Mouse (Mus musculus) forebrain, embryonic 11.5 days (tissue): ENCODE data around the gene Cmtr2. TPM values are rescaled to one million over a fixed set of nuclear protein-coding genes. Genes with fewer than 3 reads are reported as not detected.

ENCODE experiments used
- ATAC-seq: fragments of 200-750 bp; cut with Nextera tagmentation; replicated peaks from 2 replicates; pipeline ENCODE4 v1.8.0; 2017; ENCODE audit warnings: moderate TSS enrichment; ENCODE audit not compliant: low FRiP score
- DNase-seq: peaks from one replicate; pipeline ENCODE4 v3.0.0-alpha.2; 2017; ENCODE audit warnings: low spot score
- H3K27ac ChIP-seq: fragments of 300-500 bp; sonication (generic); 2 replicates; pipeline ENCODE4 v1.5.1; 2014; ENCODE audit warnings: low read depth, low read length
- H3K27me3 ChIP-seq: fragments of 300-500 bp; sonication (generic); 2 replicates; pipeline ENCODE4 v1.6.1; 2014; ENCODE audit warnings: mild to moderate bottlenecking, low read length, mixed read lengths; ENCODE audit not compliant: control insufficient read depth, insufficient read depth
- H3K36me3 ChIP-seq: fragments of 300-500 bp; sonication (generic); 2 replicates; pipeline ENCODE4 v1.6.1; 2014; ENCODE audit warnings: mild to moderate bottlenecking, low read length, moderate library complexity, mixed read lengths; ENCODE audit not compliant: control insufficient read depth, insufficient read depth
- H3K4me1 ChIP-seq: fragments of 300-500 bp; sonication (generic); replicated peaks from 2 replicates; pipeline ENCODE4 v1.6.1; 2014; ENCODE audit warnings: low read length, mixed read lengths; ENCODE audit not compliant: control insufficient read depth, insufficient read depth
- H3K4me2 ChIP-seq: fragments of 300-500 bp; sonication (generic); 2 replicates; pipeline ENCODE4 v1.6.1; 2014; ENCODE audit warnings: low read depth, mild to moderate bottlenecking, low read length, moderate library complexity, mixed read lengths; ENCODE audit not compliant: severe bottlenecking
- H3K4me3 ChIP-seq: fragments of 300-500 bp; sonication (generic); 2 replicates; pipeline ENCODE4 v1.5.1; 2014; ENCODE audit warnings: low read depth, low read length
- H3K9ac ChIP-seq: fragments of 300-500 bp; sonication (generic); 2 replicates; pipeline ENCODE4 v1.6.1; 2014; ENCODE audit warnings: low read length
- H3K9me3 ChIP-seq: fragments of 300-500 bp; sonication (generic); 2 replicates; pipeline ENCODE4 v1.6.1; 2016; ENCODE audit warnings: low read length, mixed read lengths; ENCODE audit not compliant: control insufficient read depth
- WGBS: fragments of 180-500 bp; shearing (Covaris S2); extraction: QIAGEN DNeasy Blood & Tissue Kit; methylation state at CpG from one replicate; pipeline ENCODE4 v1.1.7; 2014; 5-methylcytosine and 5-hydroxymethylcytosine counted together
- polyA plus RNA-seq: library from polyadenylated mRNA; unstranded; fragments of >200 nt; fragmentation: Nextera tagmentation; extraction: Ambion mirVana; gene quantifications from 2 replicates; pipeline ENCODE4 v1.2.1, GENCODE M21; 2014

Gene Cmtr2
- polyA plus RNA-seq, 1 experiment from 2014 or later: 12.1 TPM

DNA sequence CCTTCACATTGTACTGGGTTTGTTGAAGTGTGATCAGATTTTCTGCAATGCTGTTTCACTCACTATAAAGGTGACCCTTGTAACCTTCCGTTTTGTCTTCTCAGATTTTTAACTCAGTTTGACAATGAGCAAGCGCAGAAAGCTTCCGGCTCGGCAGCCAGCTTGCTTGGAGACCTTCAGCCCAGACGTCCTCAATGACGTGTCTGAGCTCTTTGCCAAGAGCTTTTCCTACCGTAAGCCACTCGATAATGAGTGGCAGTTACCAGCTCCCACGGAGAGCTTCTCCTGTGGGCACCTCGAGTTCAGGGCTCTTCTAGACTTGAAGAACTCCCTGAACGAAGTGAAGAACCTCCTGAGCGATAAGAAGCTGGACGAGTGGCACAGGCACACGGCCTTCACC lies 5.5 kb downstream of the Cmtr2 start:
- Histone ChIP-seq H3K36me3 (peaks cover 10% of the 10 kb centered on the region; the same call in 1 of the 2 replicates), H3K9ac (no peak overlapping the region), H3K27ac (no peak overlapping the region), H3K9me3 (no peaks in the 10 kb centered on the region), H3K4me3 (no peak overlapping the region), H3K27me3 (no peaks in the 10 kb centered on the region), H3K4me2 (no peak overlapping the region), H3K4me1 (no peaks in the 10 kb centered on the region)
- WGBS: 95% methylated on average over 14 of the region's 14 CpGs
- peak; percentile 7 for DNase-seq
- no peak for ATAC-seq

DNA sequence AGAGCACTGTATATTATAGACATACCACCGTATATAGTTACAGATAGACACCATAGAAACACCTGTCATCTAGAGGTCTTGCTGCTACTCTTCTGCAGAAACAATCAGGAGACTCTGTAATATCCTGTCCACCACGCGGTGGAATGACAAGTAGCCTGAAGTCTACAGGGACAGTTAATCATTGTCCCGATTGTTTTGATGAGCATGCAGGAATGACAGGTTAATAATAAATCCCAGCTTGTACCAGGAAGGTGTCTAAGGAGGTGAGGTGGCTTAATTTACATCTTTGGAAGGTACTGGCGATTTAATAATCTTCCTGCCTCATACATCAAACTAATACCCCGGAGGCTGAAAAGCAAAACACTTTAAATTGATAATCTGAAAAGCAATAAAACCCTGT lies 15.3 kb downstream of the Cmtr2 start:
- Histone ChIP-seq H3K27ac (no peak overlapping the region), H3K36me3 (no peaks in the 10 kb centered on the region), H3K9me3 (no peaks in the 10 kb centered on the region), H3K4me1 (no peaks in the 10 kb centered on the region), H3K4me2 (no peak overlapping the region), H3K9ac (no peak overlapping the region), H3K27me3 (no peaks in the 10 kb centered on the region), H3K4me3 (no peak overlapping the region)
- ATAC-seq (no peak), DNase-seq (peak; percentile 6)
- 84% methylated on average over 6 of the region's 6 CpGs for WGBS

DNA sequence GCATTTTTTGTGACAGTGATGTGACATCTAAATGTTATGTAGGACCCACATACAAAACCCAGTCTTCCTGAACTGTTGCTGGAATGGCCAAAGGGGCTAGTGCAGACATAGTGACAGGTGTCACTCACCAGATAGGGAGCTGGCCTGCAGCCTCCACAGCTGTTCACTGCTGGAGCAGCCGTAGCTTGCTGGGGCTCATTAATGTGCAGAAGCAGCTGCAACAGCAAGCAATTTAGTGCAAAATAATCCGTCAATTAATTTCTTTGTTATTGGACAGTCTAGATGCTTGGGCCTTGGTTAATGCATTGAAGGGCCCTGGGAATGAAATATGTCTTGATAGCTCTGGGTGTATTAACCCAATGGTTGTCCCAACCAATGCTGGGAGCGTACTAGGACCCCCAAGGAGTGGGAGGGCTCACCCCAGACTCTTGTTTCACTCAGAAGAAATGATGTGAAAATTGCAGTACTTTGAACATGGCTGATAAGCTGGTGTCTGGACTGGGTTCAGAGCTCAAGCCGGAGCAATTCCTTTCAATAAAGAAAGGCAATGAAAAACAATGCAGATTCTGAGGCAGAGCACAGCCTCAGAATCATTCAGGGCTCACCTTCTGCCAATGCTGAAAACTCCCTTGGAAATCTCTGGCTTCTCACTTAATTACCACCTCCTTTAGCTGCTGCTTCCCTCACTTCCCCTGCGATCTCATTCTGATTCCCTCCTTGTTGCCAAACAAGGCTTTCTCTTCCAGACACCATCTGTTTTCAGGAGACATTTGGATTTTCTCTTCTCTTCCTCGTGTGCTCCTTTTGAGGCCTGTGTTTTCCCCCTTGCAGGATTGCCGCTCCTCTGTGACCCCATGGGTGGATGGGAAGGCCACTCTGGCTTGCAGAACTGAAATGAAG lies 27.1 kb downstream of the Cmtr2 start:
- H3K4me3 ChIP-seq: no peak overlapping the region
- H3K27ac ChIP-seq: peak overlapping the region; percentile 66

DNA sequence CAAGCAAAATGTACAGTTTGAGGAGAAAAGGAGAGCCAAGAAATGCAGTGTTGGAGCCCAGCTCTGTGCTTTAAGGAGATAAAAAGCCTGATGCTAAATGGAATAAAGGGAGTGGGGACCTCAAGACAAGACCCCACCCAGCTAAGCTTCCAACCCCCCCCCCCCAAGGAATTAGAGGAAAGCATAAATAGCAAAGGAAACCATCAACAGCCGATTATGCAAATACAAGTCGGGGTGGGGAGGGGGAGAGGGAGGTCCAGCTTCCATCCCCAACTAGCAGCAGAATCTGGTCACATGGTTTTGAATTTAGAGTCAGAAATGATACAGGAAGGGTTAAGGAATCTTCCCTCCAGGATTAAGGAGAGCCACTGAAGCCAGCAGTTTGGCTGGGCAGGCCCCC lies 29.1 kb downstream of the Cmtr2 start:
- ATAC-seq (no peak), DNase-seq (no peak)
- no peak overlapping the region for H3K4me3 ChIP-seq
- no peak overlapping the region for H3K4me2 ChIP-seq
- H3K4me1 ChIP-seq: no peaks in the 10 kb centered on the region; the same call in 1 of the 2 replicates
- WGBS: 56% methylated on average over 2 of the region's 2 CpGs
- no peak overlapping the region for H3K9ac ChIP-seq
- no peaks in the 10 kb centered on the region for H3K9me3 ChIP-seq
- H3K36me3 ChIP-seq: no peaks in the 10 kb centered on the region
- H3K27ac ChIP-seq: no peak overlapping the region
- H3K27me3 ChIP-seq: no peaks in the 10 kb centered on the region

More for the DNA sequence above, 27.1 kb downstream of the Cmtr2 start:
- ATAC-seq: no peak
- Histone ChIP-seq H3K9me3 (no peaks in the 10 kb centered on the region), H3K36me3 (no peaks in the 10 kb centered on the region), H3K9ac (no peak overlapping the region), H3K4me1 (no peaks in the 10 kb centered on the region; the same call in 1 of the 2 replicates), H3K27me3 (no peaks in the 10 kb centered on the region), H3K4me2 (no peak overlapping the region)
- DNase-seq: no peak
- 54% methylated on average over 7 of the region's 7 CpGs for WGBS

DNA sequence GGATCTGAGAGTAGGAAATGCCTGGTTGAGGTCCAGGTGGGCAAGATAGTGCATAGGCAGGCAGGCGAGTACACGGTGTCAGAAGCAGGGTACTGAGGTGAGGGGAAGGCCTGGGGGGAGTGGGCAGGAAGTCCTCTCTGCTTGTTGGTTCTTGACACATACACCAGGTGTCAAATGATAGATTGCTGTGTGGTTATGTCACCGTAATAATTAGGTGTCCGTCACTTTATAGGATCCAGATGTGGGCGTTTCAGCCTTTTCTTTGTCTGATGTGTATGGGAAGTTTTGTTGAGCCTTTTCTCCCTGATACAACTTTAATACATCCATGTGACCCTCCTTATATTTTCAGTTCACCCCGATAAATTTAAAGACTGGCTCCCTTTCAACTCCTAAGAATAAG lies 31.8 kb downstream of the Cmtr2 start:
- Histone ChIP-seq H3K4me1 (no peaks in the 10 kb centered on the region; the same call in 1 of the 2 replicates), H3K9ac (no peak overlapping the region), H3K4me3 (no peak overlapping the region), H3K27ac (no peak overlapping the region), H3K36me3 (no peaks in the 10 kb centered on the region), H3K9me3 (no peaks in the 10 kb centered on the region), H3K4me2 (no peak overlapping the region), H3K27me3 (no peaks in the 10 kb centered on the region)
- 84% methylated on average over 6 of the region's 6 CpGs for WGBS
- no peak for DNase-seq
- ATAC-seq: no peak

DNA sequence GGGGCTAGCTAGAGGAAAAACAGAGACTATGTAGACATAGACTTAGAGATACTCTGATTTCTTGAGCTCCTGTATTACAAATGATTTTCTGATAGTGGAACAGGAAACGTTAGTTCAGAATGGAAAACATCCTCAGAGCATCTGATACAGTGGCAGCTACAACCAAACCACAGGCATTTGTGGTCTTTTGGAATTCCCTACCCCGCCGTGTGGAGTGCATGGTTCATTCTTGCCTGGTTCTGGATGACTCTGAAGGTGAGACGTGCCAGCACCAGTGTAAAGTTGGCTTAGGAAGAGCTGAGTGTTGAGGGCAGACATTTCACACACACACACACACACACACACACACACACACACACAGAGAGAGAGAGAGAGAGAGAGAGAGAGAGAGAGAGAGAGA lies 38.5 kb downstream of the Cmtr2 start:
- Histone ChIP-seq H3K9ac (no peak overlapping the region), H3K27me3 (no peaks in the 10 kb centered on the region), H3K36me3 (no peaks in the 10 kb centered on the region), H3K4me3 (no peak overlapping the region), H3K27ac (no peak overlapping the region), H3K9me3 (no peaks in the 10 kb centered on the region), H3K4me1 (no peaks in the 10 kb centered on the region), H3K4me2 (no peak overlapping the region)
- 80% methylated on average over 4 of the region's 4 CpGs for WGBS
- DNase-seq: no peak
- ATAC-seq: no peak

DNA sequence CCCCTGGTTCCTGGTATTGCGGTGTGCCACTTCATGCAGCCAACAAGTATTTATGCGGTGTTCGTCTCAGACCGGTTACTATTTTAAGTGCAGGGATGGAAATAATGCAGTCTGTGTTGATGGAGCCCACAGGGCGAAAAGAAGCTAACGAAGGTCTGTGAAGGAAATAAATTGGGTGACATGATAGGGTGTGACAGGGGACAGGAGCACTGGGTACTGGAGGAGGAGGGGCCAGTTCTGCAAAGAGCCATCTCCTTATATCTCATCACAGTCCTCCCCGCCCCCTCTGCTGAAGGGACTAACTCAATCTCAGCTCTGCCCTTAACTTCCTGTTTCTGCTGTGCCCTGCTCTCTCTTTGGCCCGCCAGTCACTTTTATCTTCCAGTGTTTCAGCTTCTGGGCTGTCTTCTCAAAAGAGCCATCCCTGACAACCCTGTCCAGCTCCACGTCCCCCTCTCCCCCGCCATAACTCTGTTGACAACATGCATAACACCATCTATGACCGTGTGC lies 50.4 kb downstream of the Cmtr2 start:
- ATAC-seq (no peak), DNase-seq (no peak)
- Histone ChIP-seq H3K27ac (no peak overlapping the region), H3K4me2 (no peak overlapping the region), H3K4me1 (0 out of 2 replicates have a peak, but pooled peaks cover 4% of the 10 kb centered on the region), H3K9me3 (no peaks in the 10 kb centered on the region), H3K27me3 (no peaks in the 10 kb centered on the region), H3K4me3 (no peak overlapping the region), H3K36me3 (no peaks in the 10 kb centered on the region), H3K9ac (no peak overlapping the region)
- 68% methylated on average over 11 of the region's 11 CpGs for WGBS

DNA sequence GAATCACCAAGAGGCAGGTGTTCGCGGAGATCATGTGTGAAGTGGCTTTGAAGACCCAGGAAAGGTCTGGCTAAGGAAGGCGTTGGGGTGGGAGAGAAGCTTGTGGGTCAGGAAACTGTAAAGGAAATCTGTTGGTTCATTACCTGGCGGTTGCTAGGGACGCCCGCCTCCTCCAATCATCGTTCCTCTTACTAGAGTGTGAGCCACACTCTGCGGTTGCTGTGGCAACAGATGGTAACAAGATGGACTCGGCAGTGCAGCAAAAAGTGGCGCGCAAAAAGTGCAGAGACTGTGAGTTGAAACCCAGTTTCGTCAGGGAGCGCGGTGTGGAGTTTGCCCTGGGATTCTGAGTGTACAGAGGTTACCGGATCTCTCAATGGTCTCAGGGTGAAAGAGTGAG lies 51.3 kb downstream of the Cmtr2 start, which contains the start of gene Hydin:
Gene Hydin (plus strand): TSS at position 237 of the 400 bp plus-strand sequence.
- 0 out of 2 replicates have a peak, but pooled peaks cover 4% of the 10 kb centered on the region for H3K4me1 ChIP-seq
- ATAC-seq: peak; percentile 94
- H3K4me3 ChIP-seq: peak within 1 kb of the TSS; percentile 42
- DNase-seq: peak; percentile 93
- no peaks in the 10 kb centered on the region for H3K36me3 ChIP-seq
- no peaks in the 10 kb centered on the region for H3K27me3 ChIP-seq
- peak within 1 kb of the TSS; percentile 77 for H3K4me2 ChIP-seq
- no peak within 1 kb of the TSS for H3K27ac ChIP-seq
- WGBS: under 1% methylated on average over 15 of the region's 15 CpGs
- H3K9ac ChIP-seq: peak within 1 kb of the TSS; percentile 63
- no peaks in the 10 kb centered on the region for H3K9me3 ChIP-seq
